Mouse (Mus musculus): ENCODE data around the gene Wdpcp.
"Not testable (repeated sequence)": the region's sequence is repeated elsewhere in the genome, so short reads cannot be mapped to it uniquely, and the experiment has no call there.

Gene Wdpcp

DNA sequence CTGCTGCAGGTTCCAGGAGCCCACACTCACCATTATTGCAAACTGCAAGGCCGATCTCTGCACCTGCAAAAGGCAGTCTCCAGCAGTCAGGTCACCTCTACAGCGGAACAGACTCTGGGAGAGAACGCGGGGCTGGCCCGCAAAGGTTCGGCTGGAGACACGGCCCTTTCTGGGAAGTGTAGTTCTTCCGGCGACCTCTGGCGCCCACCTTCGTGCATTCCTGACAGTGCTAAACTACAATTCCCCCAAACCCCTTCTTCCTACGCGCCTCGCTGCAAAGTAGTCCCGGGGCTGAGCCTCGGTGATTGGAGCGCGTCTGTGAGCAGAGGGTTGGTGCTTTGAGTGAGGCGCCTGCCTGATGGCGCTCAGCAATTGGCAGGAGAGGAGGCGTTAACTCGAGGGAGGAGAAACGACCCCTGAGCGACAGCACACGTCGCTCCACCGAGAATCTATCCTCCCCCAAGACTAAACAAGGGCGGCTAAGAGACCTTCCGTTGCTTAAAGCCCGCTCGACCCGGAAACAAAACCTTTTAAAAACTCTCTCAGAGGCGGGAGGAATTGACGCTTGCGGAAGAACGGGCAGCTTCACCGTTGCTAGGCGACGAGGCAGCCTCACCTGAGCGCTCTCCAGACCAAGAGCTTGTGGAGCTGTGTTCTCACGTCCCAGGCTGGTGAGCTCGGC is at the start of gene Wdpcp, which contains the start of gene Mdh1:
Wdpcp (plus strand) TSS at position 536 of the 682 bp plus-strand sequence.
Mdh1 (minus strand) TSS at position 668 of the 682 bp plus-strand sequence.
- peak; percentile 95 to 99 for DNase-seq

DNA sequence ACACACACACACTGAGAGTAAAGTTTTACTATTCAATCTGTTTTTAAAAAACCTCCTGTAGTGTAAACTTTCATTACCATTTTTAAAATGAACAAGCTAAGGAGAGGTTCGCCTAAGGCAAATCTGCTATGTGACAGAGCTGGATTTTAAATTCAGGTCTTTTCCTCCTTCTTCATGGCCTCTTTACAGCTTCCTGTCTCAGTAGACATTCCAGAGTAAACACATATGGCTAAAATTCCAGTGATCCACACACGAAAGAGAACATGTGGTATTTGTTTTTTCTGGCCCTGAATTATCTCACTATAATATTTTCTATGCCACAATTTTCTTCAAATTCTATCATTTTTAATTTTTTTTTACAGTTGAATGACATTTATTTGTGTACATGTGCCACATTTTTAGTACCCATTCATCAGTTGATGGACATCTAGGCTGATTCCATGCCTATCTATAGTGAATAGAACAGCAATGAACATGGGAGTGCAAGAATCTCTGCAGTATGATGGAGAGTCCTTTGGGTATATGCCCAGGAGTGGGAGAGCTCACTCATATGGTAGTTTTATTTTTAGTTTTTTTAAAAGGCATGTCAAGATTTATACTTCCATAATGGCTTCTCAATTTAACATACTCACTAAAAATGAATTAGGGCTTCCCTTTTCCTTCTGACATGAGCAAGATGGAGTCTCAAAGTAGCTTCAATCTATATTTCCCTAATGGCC is 43.2 kb upstream of the Wdpcp start:
- no peak for DNase-seq

- not testable (repeated sequence) for DNase-seq
Observed at GRCm38 (mm10) chr11:21530856-21531255, 41.2 kb upstream of the Wdpcp start.

- DNase-seq = no peak
Observed at GRCm38 (mm10) chr11:21540072-21540471, 32.0 kb upstream of the Wdpcp start.

DNA sequence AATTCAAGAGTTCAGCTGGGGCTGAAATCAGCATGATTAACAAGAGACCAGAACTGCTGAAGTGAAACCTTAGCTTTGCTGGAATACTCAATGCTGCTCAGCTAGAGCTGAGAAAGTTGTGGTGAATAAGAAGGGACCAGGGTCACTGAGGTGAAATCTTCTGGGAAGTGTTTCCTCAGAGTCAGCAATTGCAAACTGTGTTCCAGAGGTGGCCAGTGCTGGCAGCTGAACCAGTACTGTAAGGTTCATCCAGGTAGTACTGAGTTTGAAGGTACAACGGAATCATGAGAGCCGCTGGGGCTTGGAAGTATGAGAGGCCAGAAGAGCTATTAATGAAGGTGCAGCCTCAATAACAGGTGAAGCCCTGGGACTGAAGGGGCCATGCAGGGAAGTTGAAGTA is 31.4 kb upstream of the Wdpcp start:
- DNase-seq = peak; percentile 14 to 58

DNA sequence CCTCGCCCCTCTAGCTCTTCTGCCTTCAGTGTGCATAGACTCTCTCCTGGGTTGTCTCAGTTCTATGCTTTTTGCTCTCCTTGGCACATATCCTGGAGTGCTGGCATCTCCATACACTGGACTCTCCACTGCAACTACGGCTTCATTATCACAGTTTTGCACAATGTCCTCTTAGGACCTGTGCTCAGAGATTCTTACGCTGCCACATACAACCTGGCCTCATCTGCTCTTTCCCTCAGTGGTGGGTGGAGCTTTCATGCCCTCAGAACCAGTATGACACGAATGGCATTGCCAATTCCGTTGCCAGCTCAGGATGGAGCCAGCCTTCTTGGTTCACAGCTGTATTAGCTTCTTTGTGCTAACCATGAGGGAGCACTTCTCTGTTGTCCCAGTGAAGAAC is 29.3 kb upstream of the Wdpcp start:
- peak in 1 of 2 experiments; percentile 41 for DNase-seq

DNA sequence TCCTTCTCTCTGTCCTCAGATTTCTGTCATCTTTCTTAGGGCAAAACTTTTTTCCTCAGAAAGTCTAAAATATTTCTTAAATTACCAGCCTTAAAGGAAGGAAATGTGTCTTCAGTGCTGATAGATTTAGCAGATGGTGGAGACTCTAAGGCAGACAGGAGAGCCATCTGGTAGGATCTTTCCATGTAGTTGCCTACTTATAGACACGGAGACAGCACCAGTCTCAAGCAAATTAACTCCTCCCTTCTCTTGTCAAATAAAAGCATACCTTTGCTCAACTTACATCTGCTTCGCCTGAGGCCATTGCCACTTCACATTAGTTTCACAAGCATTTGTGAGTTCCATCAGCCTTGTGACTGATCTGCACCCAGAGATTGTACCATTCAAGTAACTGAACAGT is 27.0 kb upstream of the Wdpcp start:
- DNase-seq = no peak

DNA sequence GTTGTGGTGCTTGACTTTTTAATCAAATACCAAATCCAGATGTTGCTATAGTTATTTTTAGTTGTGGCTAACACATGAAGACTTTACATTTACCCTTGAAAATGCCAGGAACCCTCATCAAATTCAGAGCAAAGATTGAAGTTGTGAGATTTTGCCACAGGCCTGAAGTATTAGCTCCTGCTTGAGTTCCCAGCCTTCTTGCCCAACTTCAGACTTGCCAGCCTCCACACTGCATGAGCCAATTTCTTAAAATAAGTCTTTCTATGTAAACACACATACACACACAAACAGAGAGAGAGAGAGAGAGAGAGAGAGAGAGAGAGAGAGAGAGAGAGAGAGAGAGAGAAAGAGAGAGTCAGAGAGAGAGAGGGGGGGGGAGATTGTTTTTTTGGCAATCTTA is 26.1 kb upstream of the Wdpcp start:
- no peak for DNase-seq

DNA sequence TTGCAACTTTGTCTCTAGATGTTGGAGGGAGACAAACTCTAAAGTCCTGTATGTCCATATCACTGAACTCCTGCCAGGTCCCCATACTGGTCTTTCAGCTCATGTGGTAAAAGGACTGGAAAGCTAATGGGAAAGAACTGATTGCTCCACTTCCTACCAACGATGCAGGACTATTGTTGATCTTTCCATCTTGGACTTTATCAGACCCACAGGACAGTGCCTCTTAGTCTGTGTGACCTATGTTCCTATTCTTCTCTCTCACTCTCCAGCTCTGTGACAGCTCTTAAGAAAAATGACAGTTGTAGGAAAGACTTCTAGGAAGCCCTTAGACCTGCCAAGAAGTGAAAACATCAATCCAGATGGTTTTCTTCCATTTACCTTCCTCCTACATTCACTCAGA is 25.4 kb upstream of the Wdpcp start:
- DNase-seq = no peak

DNA sequence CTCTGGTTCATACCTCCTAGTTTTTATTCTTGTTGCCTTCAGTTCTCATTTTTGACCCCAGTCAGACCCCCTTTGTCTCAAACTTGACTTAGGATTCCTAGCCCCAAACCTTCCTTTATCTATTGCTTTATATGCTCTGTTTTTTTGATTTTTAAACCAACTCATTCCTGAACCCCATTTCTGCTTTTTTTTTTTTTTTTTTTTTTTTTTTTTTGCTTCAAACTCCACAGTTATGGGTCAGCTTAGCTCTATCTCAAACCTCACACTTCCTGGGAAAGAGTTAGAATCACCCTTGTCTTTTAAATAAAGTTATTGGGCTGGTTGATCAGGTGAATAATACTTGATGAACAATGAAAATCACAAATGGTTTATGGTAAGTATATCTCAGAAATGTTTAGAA is 24.5 kb upstream of the Wdpcp start:
- DNase-seq = no peak

DNA sequence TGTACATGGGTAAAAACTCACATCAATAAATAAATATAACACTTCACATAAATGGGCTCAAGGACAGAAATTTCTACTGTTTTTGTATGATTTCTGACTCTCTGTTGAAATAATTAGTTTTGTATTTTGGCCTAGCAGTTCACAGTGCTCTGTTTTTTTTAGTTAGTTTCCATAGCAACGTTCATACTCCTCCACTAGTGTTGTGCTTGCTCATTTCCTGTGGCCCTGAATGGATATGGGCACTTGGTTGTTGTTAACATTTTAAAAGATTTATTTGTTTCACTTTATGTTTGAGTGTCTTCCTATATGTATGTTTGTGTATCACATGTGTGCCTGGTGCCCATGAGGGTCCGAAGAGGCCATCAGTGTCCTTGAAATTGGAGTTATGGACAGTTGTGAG is 23.0 kb upstream of the Wdpcp start:
- DNase-seq = no peak

GRCm38 (mm10) chr11:21549754-21550153 is 22.3 kb upstream of the Wdpcp start:
- peak in 1 of 2 experiments; percentile 47 for DNase-seq

- DNase-seq = no peak
Observed at GRCm38 (mm10) chr11:21550222-21551173, 21.5 kb upstream of the Wdpcp start.

- no peak for DNase-seq
Observed at GRCm38 (mm10) chr11:21552049-21552448, 20.0 kb upstream of the Wdpcp start.

GRCm38 (mm10) chr11:21559727-21560126 is 12.3 kb upstream of the Wdpcp start:
- DNase-seq = no peak

GRCm38 (mm10) chr11:21561347-21561746 is 10.7 kb upstream of the Wdpcp start:
- peak; percentile 22 to 56 for DNase-seq

- DNase-seq = peak; percentile 52 to 56
Observed at GRCm38 (mm10) chr11:21563617-21564325, 8.3 kb upstream of the Wdpcp start.

- no peak for DNase-seq
Observed at GRCm38 (mm10) chr11:21564681-21565405, 7.2 kb upstream of the Wdpcp start.

DNA sequence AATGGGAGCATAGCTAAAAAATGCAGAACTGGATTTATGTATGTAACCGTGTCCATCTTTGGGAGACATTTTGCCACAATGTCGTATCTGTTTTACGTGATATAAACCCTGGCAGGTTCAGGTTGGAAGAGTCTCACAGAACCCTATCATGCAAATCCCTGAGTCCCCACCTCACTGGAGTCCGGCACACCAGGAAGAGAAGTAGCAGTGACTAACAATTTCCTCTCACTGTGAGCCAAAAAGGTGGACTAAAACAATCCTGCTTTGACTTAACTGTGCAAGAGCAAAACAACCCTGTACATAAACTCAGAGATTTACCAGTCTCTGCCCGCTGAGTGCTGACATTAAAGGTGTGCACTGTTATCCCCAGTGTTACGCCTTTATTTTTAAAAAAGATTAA is 5.1 kb upstream of the Wdpcp start:
- DNase-seq = no peak

- no peak for DNase-seq
Observed at GRCm38 (mm10) chr11:21567733-21568132, 4.3 kb upstream of the Wdpcp start.

- no peak for DNase-seq
Observed at GRCm38 (mm10) chr11:21569002-21569401, 3.0 kb upstream of the Wdpcp start.
